Mouse (Mus musculus) heart, postnatal 25 days (tissue): ENCODE data around the gene Mc1r. TPM values are rescaled to one million over a fixed set of nuclear protein-coding genes. Genes with fewer than 3 reads are reported as not detected.
"Not testable (repeated sequence)": the region's sequence is repeated elsewhere in the genome, so short reads cannot be mapped to it uniquely, and the experiment has no call there.

Source experiments
- DNase-seq: peaks from one replicate; pipeline ENCODE4 v3.0.0; 2022; ENCODE audit warnings: low spot score
- intact Hi-C: fragments of 180-260 bp; cut with DNase I; formaldehyde crosslinking; loops from one replicate; pipeline ENCODE4 v1.15.1; 2025
- total RNA-seq, 2 experiments: library from RNA; stranded (reverse); gene quantifications; 2 replicates each; pipeline ENCODE4 v1.2.3; 2021

Gene Mc1r
- total RNA-seq, 2 experiments from 2014 or later, result not detected

- no peak for DNase-seq
- intact Hi-C loops, result no loop called here
These were observed 3.9 kb downstream of the Mc1r start for GRCm38 (mm10) chr8:123410788-123411187.

- intact Hi-C loops, result no loop called here
- no peak for DNase-seq
These were observed 4.3 kb downstream of the Mc1r start, which contains the start of gene Tubb3 for GRCm38 (mm10) chr8:123411246-123411645. Gene Tubb3 (plus strand): TSS chr8:123411424.

- intact Hi-C loops, result no loop called here
These were observed 4.9 kb downstream of the Mc1r start for GRCm38 (mm10) chr8:123411781-123412327.

GRCm38 (mm10) chr8:123412560-123413170, 5.8 kb downstream of the Mc1r start:
- intact Hi-C loops, result no loop called here
- no peak for DNase-seq

More at GRCm38 (mm10) chr8:123411781-123412327, 4.9 kb downstream of the Mc1r start:
- DNase-seq, result no peak

- DNase-seq, result no peak
- intact Hi-C loops, result no loop called here
These were observed 7.3 kb downstream of the Mc1r start for GRCm38 (mm10) chr8:123414255-123414654.

- DNase-seq, intact Hi-C loops: not testable (repeated sequence)
These were observed 8.2 kb downstream of the Mc1r start for GRCm38 (mm10) chr8:123414997-123415696.

- no peak for DNase-seq
- intact Hi-C loops, result no loop called here
These were observed 9.3 kb downstream of the Mc1r start for GRCm38 (mm10) chr8:123415967-123416943.

GRCm38 (mm10) chr8:123416944-123417555, 10.1 kb downstream of the Mc1r start:
- intact Hi-C loops, result no loop called here
- no peak for DNase-seq

GRCm38 (mm10) chr8:123419711-123420110, 12.8 kb downstream of the Mc1r start:
- intact Hi-C loops, result loop anchor here (5.0 kb wide), 1 partner anchor 102 kb away; the partner anchor contains the start of gene Fanca
- DNase-seq, result no peak

- intact Hi-C loops, result loop anchor here (5.0 kb wide), 1 partner anchor 103 kb away; the partner anchor contains the start of gene Fanca
- no peak for DNase-seq
These were observed 13.8 kb downstream of the Mc1r start for GRCm38 (mm10) chr8:123420525-123421281.

- intact Hi-C loops, result loop anchor here (5.0 kb wide), 1 partner anchor 104 kb away; the partner anchor contains the start of gene Fanca
- DNase-seq, result no peak
These were observed 14.4 kb downstream of the Mc1r start for GRCm38 (mm10) chr8:123421325-123421724.

- intact Hi-C loops, result loop anchor here (5.0 kb wide), 1 partner anchor 105 kb away; the partner anchor contains the start of gene Fanca
- no peak for DNase-seq
These were observed 15.3 kb downstream of the Mc1r start for GRCm38 (mm10) chr8:123422056-123422780.

- intact Hi-C loops, result loop anchor here (5.0 kb wide), 1 partner anchor 105 kb away; the partner anchor contains the start of gene Fanca
- no peak for DNase-seq
These were observed 15.9 kb downstream of the Mc1r start for GRCm38 (mm10) chr8:123422781-123423159.

- intact Hi-C loops, result loop anchor here (5.0 kb wide), 1 partner anchor 106 kb away; the partner anchor contains the start of gene Fanca
- no peak for DNase-seq
These were observed 16.5 kb downstream of the Mc1r start, which contains the start of gene Def8 for GRCm38 (mm10) chr8:123423441-123423840. Gene Def8 (plus strand): TSS chr8:123423527.

- intact Hi-C loops, result no loop called here
These were observed 19.9 kb downstream of the Mc1r start for GRCm38 (mm10) chr8:123426511-123427509.

GRCm38 (mm10) chr8:123427639-123428275, 20.9 kb downstream of the Mc1r start:
- intact Hi-C loops, result no loop called here

More at GRCm38 (mm10) chr8:123426511-123427509, 19.9 kb downstream of the Mc1r start:
- no peak for DNase-seq

More at GRCm38 (mm10) chr8:123427639-123428275, 20.9 kb downstream of the Mc1r start:
- no peak for DNase-seq
